Mouse (Mus musculus) MEL (cell line): Measurements from ENCODE around the gene Celf2. TPM values are rescaled to one million over a fixed set of nuclear protein-coding genes. Genes with fewer than 3 reads are reported as not detected.
A peak's percentile ranks its signal among the peaks of the same experiment; 100 is the strongest.

Experiments used
- DNase-seq: peaks from one replicate; pipeline ENCODE4 v3.0.0; 2011; ENCODE audit warnings: low read depth, low spot score
- H3K27ac ChIP-seq: 2 replicates; pipeline ENCODE4 v1.5.1; 2012; ENCODE audit warnings: low read depth, mild to moderate bottlenecking, control low read depth, low read length, moderate library complexity; ENCODE audit not compliant: control insufficient read depth
- H3K27me3 ChIP-seq, 2 experiments: fragments of 150-350 bp in 1 of 2; sonication (generic) in 1 of 2; 2 replicates each; pipeline ENCODE4 v1.6.1; 2012; ENCODE audit warnings: low read length in 2 of 2, mild to moderate bottlenecking in 2 of 2, improper control_type of control experiment in 1 of 2, moderate library complexity in 1 of 2; ENCODE audit not compliant: insufficient read depth in 2 of 2, control insufficient read depth in 1 of 2
- H3K36me3 ChIP-seq, 2 experiments: 2 replicates each; pipeline ENCODE4 v1.6.1; 2012 to 2014; ENCODE audit warnings: low read length in 2 of 2, improper control_type of control experiment in 1 of 2, inconsistent platforms in 1 of 2, mild to moderate bottlenecking in 1 of 2; ENCODE audit not compliant: insufficient read depth in 2 of 2, control insufficient read depth in 1 of 2
- H3K4me1 ChIP-seq, 2 experiments: fragments of 150-350 bp in 1 of 2; sonication (generic) in 1 of 2; 2 replicates each; pipeline ENCODE4 v1.6.1; 2012; ENCODE audit warnings: low read length in 2 of 2, improper control_type of control experiment in 1 of 2, mild to moderate bottlenecking in 1 of 2; ENCODE audit not compliant: insufficient read depth in 2 of 2, control insufficient read depth in 1 of 2
- H3K4me3 ChIP-seq, 2 experiments: fragments of 150-350 bp in 1 of 2; sonication (generic) in 1 of 2; 2 replicates each; pipeline ENCODE4 v1.5.1; 2012; ENCODE audit warnings: low read depth in 2 of 2, low read length in 2 of 2, mild to moderate bottlenecking in 2 of 2, moderate library complexity in 2 of 2, control low read depth in 1 of 2, improper control_type of control experiment in 1 of 2; ENCODE audit not compliant: control insufficient read depth in 1 of 2, insufficient read depth in 1 of 2
- H3K79me2 ChIP-seq: 2 replicates; pipeline ENCODE4 v1.6.1; 2012; ENCODE audit warnings: mild to moderate bottlenecking, low read length, moderate library complexity; ENCODE audit not compliant: control insufficient read depth, poor library complexity, insufficient read depth
- H3K9ac ChIP-seq: 2 replicates; pipeline ENCODE4 v1.6.1; 2012; ENCODE audit warnings: low read depth, mild to moderate bottlenecking, control low read depth, low read length, moderate library complexity; ENCODE audit not compliant: control insufficient read depth, poor library complexity, severe bottlenecking
- H3K9me3 ChIP-seq: fragments of 150-350 bp; sonication (generic); replicated peaks from 2 replicates; pipeline ENCODE4 v1.6.1; 2012; ENCODE audit warnings: mild to moderate bottlenecking, low read length, improper control_type of control experiment, moderate library complexity; ENCODE audit not compliant: insufficient read depth
- E2F4 ChIP-seq: IDR thresholded peaks from 2 replicates; pipeline ENCODE4 v1.6.1; 2011; ENCODE audit warnings: low read depth, low read length, improper control_type of control experiment, borderline replicate concordance
- ELF1 ChIP-seq: IDR thresholded peaks from 2 replicates; pipeline ENCODE4 v1.6.1; 2014; ENCODE audit warnings: low read depth, mild to moderate bottlenecking, inconsistent platforms, low read length, improper control_type of control experiment, moderate library complexity
- EP300 ChIP-seq, 2 experiments: IDR thresholded peaks; 2 replicates each; pipeline ENCODE4 v1.6.1; 2011; ENCODE audit warnings: improper control_type of control experiment in 2 of 2, low read length in 2 of 2, low read depth in 1 of 2, mild to moderate bottlenecking in 1 of 2
- ETS1 ChIP-seq: IDR thresholded peaks from 2 replicates; pipeline ENCODE4 v1.6.1; 2012; ENCODE audit warnings: low read depth, mild to moderate bottlenecking, inconsistent platforms, low read length, improper control_type of control experiment, moderate library complexity
- GATA1 ChIP-seq: IDR thresholded peaks from 2 replicates; pipeline ENCODE4 v1.6.1; 2011; ENCODE audit warnings: low read depth, low read length, improper control_type of control experiment
- MEF2A ChIP-seq: IDR thresholded peaks from 2 replicates; pipeline ENCODE4 v1.6.1; 2014; ENCODE audit warnings: low read depth, mild to moderate bottlenecking, inconsistent platforms, low read length, improper control_type of control experiment; ENCODE audit not compliant: poor library complexity, insufficient replicate concordance, severe bottlenecking; ENCODE audit errors: extremely low read depth
- NELFE ChIP-seq: IDR thresholded peaks from 2 replicates; pipeline ENCODE4 v1.6.1; 2011; ENCODE audit warnings: low read depth, low read length, improper control_type of control experiment
- POLR2AphosphoS2 ChIP-seq: IDR thresholded peaks from 2 replicates; pipeline ENCODE4 v1.6.1; 2011; ENCODE audit warnings: low read length, improper control_type of control experiment
- SIN3A ChIP-seq: IDR thresholded peaks from 2 replicates; pipeline ENCODE4 v1.6.1; 2012; ENCODE audit warnings: low read length, improper control_type of control experiment, inconsistent platforms
- TAL1 ChIP-seq: IDR thresholded peaks from 2 replicates; pipeline ENCODE4 v1.6.1; 2012; ENCODE audit warnings: mild to moderate bottlenecking, inconsistent platforms, low read length, moderate library complexity, mixed read lengths
- TBP ChIP-seq: IDR thresholded peaks from 2 replicates; pipeline ENCODE4 v1.8.0; 2011; ENCODE audit warnings: low read depth, low read length, improper control_type of control experiment
- TCF12 ChIP-seq: IDR thresholded peaks from 2 replicates; pipeline ENCODE4 v1.6.1; 2014; ENCODE audit warnings: low read depth, mild to moderate bottlenecking, inconsistent platforms, low read length, improper control_type of control experiment, moderate library complexity
- USF1 ChIP-seq: IDR thresholded peaks from 2 replicates; pipeline ENCODE4 v1.6.1; 2014; ENCODE audit warnings: low read depth, mild to moderate bottlenecking, inconsistent platforms, low read length, improper control_type of control experiment, moderate library complexity
- ZKSCAN1 ChIP-seq: IDR thresholded peaks from 2 replicates; pipeline ENCODE4 v1.6.1; 2012; ENCODE audit warnings: low read depth, mild to moderate bottlenecking, inconsistent platforms, low read length, improper control_type of control experiment, moderate library complexity
- ZMIZ1 ChIP-seq: IDR thresholded peaks from 2 replicates; pipeline ENCODE4 v1.6.1; 2012; ENCODE audit warnings: low read depth, mild to moderate bottlenecking, inconsistent platforms, low read length, improper control_type of control experiment, moderate library complexity
- polyA plus RNA-seq, 2 experiments: library from polyadenylated mRNA; stranded (reverse) in 1 of 2; unstranded in 1 of 2; fragments of >175 nt in 1 of 2; fragments of >200 nt in 1 of 2; gene quantifications; 2 replicates each; pipeline versions ENCODE4 v1.2.1 to v1.2.4; 2012; ENCODE audit warnings: low replicate concordance in 2 of 2, low read depth in 1 of 2; ENCODE audit not compliant: insufficient read length in 2 of 2, insufficient read depth in 1 of 2, missing spikeins in 1 of 2
- total RNA-seq: library from RNA; depleted of rRNA; stranded (reverse); fragments of 300-350 nt; gene quantifications from 2 replicates; pipeline ENCODE4 v1.2.3, GENCODE M21; 2012

Gene Celf2
- total and polyA plus RNA-seq, 3 experiments, result 8.9 to 16.7 TPM; not detected in 1

DNA sequence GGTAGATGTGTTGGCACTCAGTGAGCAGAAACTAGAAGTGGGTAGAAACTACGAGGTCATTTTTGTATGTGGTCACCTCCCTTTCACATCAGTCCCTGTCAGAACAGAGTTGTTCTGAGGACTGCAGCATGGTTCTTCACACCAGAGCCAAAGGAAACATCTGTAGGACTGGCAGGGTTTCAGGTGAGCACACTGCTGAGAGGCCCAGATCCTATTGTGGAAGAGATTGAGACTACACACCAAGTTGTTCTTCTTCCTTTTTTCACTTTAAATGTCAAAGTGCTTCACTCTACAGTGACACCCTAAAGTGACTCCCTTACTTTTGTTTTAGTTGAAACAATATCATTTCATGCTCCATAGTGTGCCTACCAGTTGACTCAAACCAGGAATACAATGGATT is 804.6 kb downstream of the Celf2 start:
- peak; percentile 42 for DNase-seq
- no peak overlapping the region for H3K4me3 ChIP-seq
- no peaks in the 10 kb centered on the region for H3K27me3 ChIP-seq
- peaks cover 14% of the 10 kb centered on the region for H3K79me2 ChIP-seq
- peaks cover 0 to 68% of the 10 kb centered on the region in 2 experiments; a peak in 2 of 4 replicates for H3K36me3 ChIP-seq
- peak overlapping the region; percentile 40; the same call in 1 of the 2 replicates for H3K9ac ChIP-seq
- H3K9me3 ChIP-seq, result no peaks in the 10 kb centered on the region
- H3K4me1 ChIP-seq, result peaks cover 47 to 49% of the 10 kb centered on the region in 2 experiments
- peak overlapping the region; percentile 87 for H3K27ac ChIP-seq
- TF ChIP-seq TBP (0 out of 2 replicates have a peak, but pooled peaks have one; percentile 20), ELF1 (no peak)

DNA sequence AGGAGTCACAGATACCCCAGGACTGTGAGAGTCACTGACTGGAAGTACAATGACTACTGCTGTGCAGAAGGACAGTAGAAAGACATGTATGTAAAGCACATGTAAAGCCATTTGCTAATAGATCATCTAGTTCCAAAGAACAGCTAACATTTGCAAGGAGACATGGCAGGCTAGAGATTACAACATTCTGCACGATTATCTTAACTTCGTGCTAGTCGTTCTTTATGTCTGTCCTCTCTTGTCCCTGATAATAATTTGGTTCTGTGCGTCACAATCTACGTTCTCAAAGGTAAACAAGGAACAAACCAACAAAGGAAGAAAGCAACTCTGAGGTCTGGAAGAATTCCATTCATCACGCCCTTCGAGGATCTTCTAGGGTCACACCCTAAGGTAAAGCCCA is 805.0 kb downstream of the Celf2 start:
- Histone ChIP-seq H3K9me3 (no peaks in the 10 kb centered on the region), H3K9ac (peak overlapping the region; percentile 36; the same call in 1 of the 2 replicates), H3K4me3 (peak overlapping the region in 1 of 2 experiments; percentile 41; a peak in 2 of 4 replicates), H3K4me1 (peaks cover 43 to 47% of the 10 kb centered on the region in 2 experiments), H3K27ac (peak overlapping the region; percentile 87), H3K36me3 (peaks cover 0 to 63% of the 10 kb centered on the region in 2 experiments; a peak in 2 of 4 replicates), H3K79me2 (peaks cover 14% of the 10 kb centered on the region), H3K27me3 (no peaks in the 10 kb centered on the region)
- DNase-seq, result peak; percentile 53
- TF ChIP-seq GATA1 (peak; percentile 67), TBP (no peak), ZMIZ1 (no peak), TAL1 (peak; percentile 58), ETS1 (peak; percentile 64), USF1 (no peak), TCF12 (peak; percentile 54; the same call in 1 of the 2 replicates), MEF2A (no peak), E2F4 (no peak), SIN3A (0 out of 2 replicates have a peak, but pooled peaks have one; percentile 48), EP300 (IDR thresholded peaks at IDR 0.05; ENCODE audit: low read depth in 1 of 2, low read length in 2 of 2) (peak; percentile 34 to 62; a peak in 3 of 4 replicates), POLR2AphosphoS2 (no peak), NELFE (no peak), ZKSCAN1 (no peak)
